Mouse (Mus musculus) heart, postnatal 0 days (tissue): ENCODE measurements around the gene Xrn1. TPM values are rescaled to one million over a fixed set of nuclear protein-coding genes. Genes with fewer than 3 reads are reported as not detected.

Source experiments
- ATAC-seq: fragments of 200-750 bp; cut with Nextera tagmentation; 2 replicates; pipeline ENCODE4 v1.8.0; 2017; ENCODE audit warnings: low read depth, moderate number of reproducible peaks, moderate library complexity; ENCODE audit not compliant: insufficient read depth
- DNase-seq: peaks from one replicate; pipeline ENCODE4 v3.0.0-alpha.2; 2016; ENCODE audit warnings: low spot score
- H3K27ac ChIP-seq: fragments of 300-500 bp; sonication (generic); 2 replicates; pipeline ENCODE4 v1.5.1; 2014; ENCODE audit warnings: low read depth, mild to moderate bottlenecking
- H3K27me3 ChIP-seq: fragments of 300-500 bp; sonication (generic); 2 replicates; pipeline ENCODE4 v1.6.1; 2014; ENCODE audit warnings: low read length, mixed read lengths; ENCODE audit not compliant: control insufficient read depth, insufficient read depth
- H3K36me3 ChIP-seq: fragments of 300-500 bp; sonication (generic); replicated peaks from 2 replicates; pipeline ENCODE4 v1.6.1; 2014; ENCODE audit warnings: low read length, mixed read lengths; ENCODE audit not compliant: control insufficient read depth, insufficient read depth
- H3K4me1 ChIP-seq: fragments of 300-500 bp; sonication (generic); 2 replicates; pipeline ENCODE4 v1.6.1; 2014; ENCODE audit warnings: antibody characterized with exemption; ENCODE audit not compliant: control insufficient read depth, insufficient read depth
- H3K4me2 ChIP-seq: fragments of 300-500 bp; sonication (generic); 2 replicates; pipeline ENCODE4 v1.6.1; 2014; ENCODE audit warnings: low read depth, mild to moderate bottlenecking, low read length, moderate library complexity
- H3K4me3 ChIP-seq: fragments of 300-500 bp; sonication (generic); 2 replicates; pipeline ENCODE4 v1.5.1; 2014; ENCODE audit warnings: low read depth, low read length
- H3K9ac ChIP-seq: fragments of 300-500 bp; sonication (generic); replicated peaks from 2 replicates; pipeline ENCODE4 v1.6.1; 2014; ENCODE audit warnings: low read depth, low read length, mixed read lengths
- H3K9me3 ChIP-seq: fragments of 300-500 bp; sonication (generic); replicated peaks from 2 replicates; pipeline ENCODE4 v1.6.1; 2016; ENCODE audit warnings: low read length; ENCODE audit not compliant: control insufficient read depth
- CTCF ChIP-seq: IDR thresholded peaks from 2 replicates; pipeline ENCODE4 v1.5.1; 2016; ENCODE audit warnings: antibody characterized with exemption, control low read depth, low read depth
- EP300 ChIP-seq: IDR thresholded peaks from 2 replicates; pipeline ENCODE4 v1.6.1; 2016; ENCODE audit warnings: antibody characterized with exemption, low read depth
- WGBS: fragments of 180-500 bp; shearing (Covaris S2); extraction: QIAGEN DNeasy Blood & Tissue Kit; methylation state at CpG from one replicate; pipeline ENCODE4 v1.1.7; 2014; 5-methylcytosine and 5-hydroxymethylcytosine counted together
- polyA plus RNA-seq: library from polyadenylated mRNA; unstranded; fragments of >200 nt; fragmentation: Nextera tagmentation; extraction: Ambion mirVana; gene quantifications from 2 replicates; pipeline ENCODE4 v1.2.1, GENCODE M21; 2015
- total RNA-seq: library from RNA; depleted of rRNA; stranded (reverse); fragments of >200 nt; gene quantifications from 2 replicates; pipeline ENCODE4 v1.2.3, GENCODE M21; 2014; ENCODE audit warnings: low replicate concordance

The Xrn1 gene
- total and polyA plus RNA-seq, 2 experiments from 2014 or later = 8.8 to 14.0 TPM

- WGBS = 91% methylated on average over 13 of the region's 13 CpGs
- no peaks in the 10 kb centered on the region for H3K27me3 ChIP-seq
- no peak for ATAC-seq
- no peak overlapping the region for H3K27ac ChIP-seq
- DNase-seq = no peak
- no peak overlapping the region for H3K9ac ChIP-seq
- H3K4me3 ChIP-seq = no peak overlapping the region
- TF ChIP-seq CTCF = no peak
- TF ChIP-seq EP300 = no peak
- H3K4me2 ChIP-seq = no peak overlapping the region
- peaks cover 26% of the 10 kb centered on the region for H3K36me3 ChIP-seq
- no peaks in the 10 kb centered on the region for H3K9me3 ChIP-seq
- no peaks in the 10 kb centered on the region for H3K4me1 ChIP-seq
Measured at GRCm38 (mm10) chr9:95964037-95964436, 9.5 kb downstream of the Xrn1 start.

GRCm38 (mm10) chr9:95978279-95978678 lies 23.7 kb downstream of the Xrn1 start:
- H3K36me3 ChIP-seq = peaks cover 69% of the 10 kb centered on the region
- DNase-seq (no peak), ATAC-seq (no peak)
- H3K9ac ChIP-seq = no peak overlapping the region
- TF ChIP-seq EP300 (no peak), CTCF (no peak)
- H3K27me3 ChIP-seq = no peaks in the 10 kb centered on the region
- H3K4me3 ChIP-seq = no peak overlapping the region
- no peak overlapping the region for H3K4me2 ChIP-seq
- H3K27ac ChIP-seq = no peak overlapping the region
- no peaks in the 10 kb centered on the region for H3K4me1 ChIP-seq
- H3K9me3 ChIP-seq = no peaks in the 10 kb centered on the region
- WGBS = 87% methylated on average over 2 of the region's 2 CpGs

GRCm38 (mm10) chr9:95979896-95980295 lies 25.3 kb downstream of the Xrn1 start:
- Histone ChIP-seq H3K36me3 (peaks cover 69% of the 10 kb centered on the region), H3K4me3 (no peak overlapping the region)
- WGBS = 87% methylated on average over 6 of the region's 6 CpGs

GRCm38 (mm10) chr9:95992255-95992654 lies 37.7 kb downstream of the Xrn1 start:
- no peak for DNase-seq
- no peak for ATAC-seq
- Histone ChIP-seq H3K9me3 (no peaks in the 10 kb centered on the region), H3K27ac (no peak overlapping the region), H3K36me3 (peaks cover 67% of the 10 kb centered on the region), H3K4me3 (no peak overlapping the region), H3K9ac (no peak overlapping the region), H3K27me3 (no peaks in the 10 kb centered on the region), H3K4me2 (no peak overlapping the region), H3K4me1 (no peaks in the 10 kb centered on the region)
- TF ChIP-seq EP300 (no peak), CTCF (no peak)
- WGBS = 97% methylated on average over 2 of the region's 2 CpGs

More at GRCm38 (mm10) chr9:95979896-95980295, 25.3 kb downstream of the Xrn1 start:
- H3K9me3 ChIP-seq = no peaks in the 10 kb centered on the region
- H3K9ac ChIP-seq = no peak overlapping the region
- DNase-seq (no peak), ATAC-seq (no peak)
- no peak for TF ChIP-seq EP300
- TF ChIP-seq CTCF = no peak
- H3K27me3 ChIP-seq = no peaks in the 10 kb centered on the region
- no peak overlapping the region for H3K27ac ChIP-seq
- H3K4me2 ChIP-seq = no peak overlapping the region
- H3K4me1 ChIP-seq = no peaks in the 10 kb centered on the region

- H3K4me3 ChIP-seq = no peak overlapping the region
- no peak overlapping the region for H3K27ac ChIP-seq
- H3K9me3 ChIP-seq = no peaks in the 10 kb centered on the region
- no peak for TF ChIP-seq EP300
- TF ChIP-seq CTCF = no peak
- 86% methylated on average over 7 of the region's 7 CpGs for WGBS
- peaks cover 87% of the 10 kb centered on the region for H3K36me3 ChIP-seq
- no peak overlapping the region for H3K4me2 ChIP-seq
- H3K27me3 ChIP-seq = no peaks in the 10 kb centered on the region
- no peaks in the 10 kb centered on the region for H3K4me1 ChIP-seq
- no peak overlapping the region for H3K9ac ChIP-seq
- ATAC-seq (no peak), DNase-seq (no peak)
Measured at GRCm38 (mm10) chr9:96004455-96004854, 49.9 kb downstream of the Xrn1 start.

GRCm38 (mm10) chr9:96010664-96011063 lies 56.1 kb downstream of the Xrn1 start:
- 92% methylated on average over 7 of the region's 7 CpGs for WGBS
- Histone ChIP-seq H3K27me3 (no peaks in the 10 kb centered on the region), H3K27ac (no peak overlapping the region), H3K4me3 (no peak overlapping the region), H3K4me1 (no peaks in the 10 kb centered on the region), H3K9me3 (no peaks in the 10 kb centered on the region), H3K36me3 (peaks cover 68% of the 10 kb centered on the region), H3K4me2 (no peak overlapping the region), H3K9ac (no peak overlapping the region)
- TF ChIP-seq EP300 = no peak
- TF ChIP-seq CTCF = no peak
- no peak for DNase-seq
- ATAC-seq = no peak
